Mouse (Mus musculus) heart, postnatal 0 days (tissue): ENCODE measurements at regions not wholly inside any gene's neighbourhood (a gene's known extent, or its start where the extent isn't known, plus 50 kb on each side); places are given as distances from the start of the nearest gene placed in this dataset.

Source experiments
- CTCF ChIP-seq: IDR thresholded peaks from 2 replicates; pipeline ENCODE4 v1.5.1; 2016; ENCODE audit warnings: antibody characterized with exemption, control low read depth, low read depth
- EP300 ChIP-seq: IDR thresholded peaks from 2 replicates; pipeline ENCODE4 v1.6.1; 2016; ENCODE audit warnings: antibody characterized with exemption, low read depth

DNA sequence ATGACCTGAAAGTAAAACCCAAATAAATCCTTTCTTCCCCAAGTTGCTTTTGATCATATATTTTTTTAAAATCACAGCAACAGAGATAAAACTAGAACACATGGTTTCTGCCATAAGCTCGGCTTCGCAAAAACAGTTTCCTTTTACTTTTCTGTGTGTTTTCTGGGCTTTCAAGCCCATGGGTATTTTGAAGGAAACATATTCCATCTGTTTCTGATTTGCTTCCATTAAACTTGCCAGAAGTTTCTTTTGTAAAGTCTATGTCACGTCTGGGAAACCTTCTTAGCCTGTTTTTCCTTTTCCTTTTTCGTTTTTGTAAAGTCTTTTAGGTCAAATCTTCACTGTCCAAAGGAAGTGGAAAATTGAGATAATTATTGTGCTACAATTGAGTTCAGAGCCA, 167.2 kb upstream of the Auts2 start:
- TF ChIP-seq CTCF = no peak
- no peak for TF ChIP-seq EP300
